Mouse (Mus musculus): ENCODE data around the gene Myo1e.

The Myo1e gene

DNA sequence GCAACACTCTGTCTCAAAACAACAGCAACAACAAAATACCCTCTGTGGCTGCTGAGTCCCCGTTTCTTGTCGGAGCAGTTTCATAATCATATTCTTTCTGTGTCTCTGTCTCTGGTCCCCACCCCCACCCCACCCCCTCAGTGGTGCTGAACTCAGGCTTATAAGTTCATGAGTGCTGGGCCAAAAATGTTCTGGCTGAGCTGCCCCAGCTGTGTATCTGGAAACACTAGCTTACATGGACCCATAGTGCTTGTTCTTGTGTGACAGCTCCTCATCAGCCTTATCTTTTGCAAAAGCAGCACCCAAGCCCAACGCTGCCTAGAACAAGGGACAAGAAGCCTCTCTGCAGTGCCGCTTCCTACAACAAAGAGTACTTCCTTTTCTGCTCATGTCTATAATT is 232.8 kb downstream of the Myo1e start:
- no peak for DNase-seq

DNA sequence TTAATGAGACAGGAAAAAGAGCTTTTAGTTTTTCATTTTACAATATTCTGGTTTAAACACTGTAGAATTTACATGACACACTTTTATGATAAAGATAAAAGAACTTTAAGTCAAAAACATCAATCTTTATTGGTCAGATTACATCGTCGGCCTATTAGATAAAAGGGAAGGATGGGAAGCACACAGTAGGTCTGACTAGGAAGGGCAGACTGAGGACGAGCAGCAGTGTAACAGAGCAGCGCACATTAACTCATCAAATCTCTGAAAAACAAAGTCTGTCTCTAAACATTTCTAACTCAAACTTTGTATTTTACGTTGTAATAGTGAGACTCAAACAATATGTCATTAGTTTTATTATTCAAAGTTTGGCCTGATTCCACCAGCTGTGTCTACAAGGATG is 241.9 kb downstream of the Myo1e start:
- DNase-seq = no peak

All from embryo, embryonic 11 days (tissue).